Mouse (Mus musculus): ENCODE measurements around the gene Pabpc1l.

- TF ChIP-seq CTCF (IDR thresholded peaks at IDR 0.05; ENCODE audit: insufficient read depth, low read length) (no peak), POLR2A (IDR thresholded peaks at IDR 0.05; ENCODE audit: borderline replicate concordance, extremely low read depth, low read depth, low read length) (no peak)
Measured at GRCm38 (mm10) chr2:164022104-164022503, 3.1 kb upstream of the Pabpc1l start.

Measured in lung, adult 2 months (tissue).